In the genomic region with DNA sequence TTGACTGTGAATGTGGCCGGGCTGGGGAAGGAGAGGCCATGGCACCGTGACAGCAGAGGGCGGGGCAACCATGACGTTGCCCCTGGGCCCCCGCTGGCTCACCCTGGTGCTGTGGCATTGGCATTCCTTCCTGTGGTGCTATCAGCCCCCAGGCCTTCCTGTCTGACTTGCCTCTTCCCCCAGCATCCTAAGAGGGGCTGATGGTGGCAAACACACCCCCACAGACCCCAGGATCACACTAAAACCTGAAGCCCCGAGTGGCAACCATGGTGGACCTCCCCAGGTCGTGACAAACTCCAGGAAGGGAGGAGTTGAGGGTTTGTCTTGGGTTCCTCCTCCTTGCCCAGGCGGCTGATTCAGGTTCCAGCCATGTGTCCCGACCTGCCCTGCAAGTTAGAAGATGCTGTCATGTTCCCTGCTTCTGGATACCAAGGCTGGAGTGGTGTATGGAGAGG, we compare ENCODE assay signal across 10 mouse cellular contexts. TPM values are rescaled to one million over a fixed set of nuclear protein-coding genes. Genes with fewer than 3 reads are reported as not detected.
DNase-seq lines count a peak whose midpoint lies in the region; ATAC-seq lines count a peak whose summit lies in the region.
"Had no signal": no experiment of that assay in that cellular context is flagged by ENCODE, and none has a peak within 500 bp of the region (broad histone marks: within the 10 kb centered on the region; RNA-seq: fewer than 3 reads in every experiment).

No protein-coding gene starts in this region.

- H3K4me3 ChIP-seq in midbrain, embryonic 10.5 days: no peak overlapping the region
- no peak overlapping the region for H3K4me3 ChIP-seq in midbrain, embryonic 14.5 days (replicated peaks; ENCODE audit: low read depth, low read length)
- peak overlapping the region; percentile 25 for H3K4me3 ChIP-seq in liver, embryonic 11.5 days (ENCODE audit: low read depth, low read length)

- DNase-seq in CD4-positive, CD25-positive, alpha-beta regulatory T cell, adult 2 months (ENCODE audit: low read depth, low spot score): peak; percentile 26
- DNase-seq in midbrain, embryonic 10.5 days (ENCODE audit: low spot score): no peak
- DNase-seq in midbrain, embryonic 14.5 days: no peak
- peak; percentile 43 for DNase-seq in liver, embryonic 11.5 days (ENCODE audit: low spot score)
- DNase-seq in urinary bladder, adult 2 months (ENCODE audit: low spot score): peak; percentile 57
- no peak for DNase-seq in frontal cortex, postnatal 14 days (ENCODE audit: low spot score in 2 of 2)
- DNase-seq: cerebellum, adult 11 months; right cerebral cortex, adult 18-20 months had no signal

- no peaks in the 10 kb centered on the region for H3K36me3 ChIP-seq in midbrain, embryonic 10.5 days
- H3K36me3 ChIP-seq in midbrain, embryonic 14.5 days (ENCODE audit: control insufficient read depth, insufficient read depth, low read length): no peaks in the 10 kb centered on the region
- H3K36me3 ChIP-seq in liver, embryonic 11.5 days (ENCODE audit: control insufficient read depth, insufficient read depth, low read length): no peaks in the 10 kb centered on the region

- WGBS in midbrain, embryonic 10.5 days: 82% methylated on average over 9 of the region's 9 CpGs
- WGBS in midbrain, embryonic 14.5 days: 78% methylated on average over 9 of the region's 9 CpGs
- 35% methylated on average over 9 of the region's 9 CpGs for WGBS in liver, embryonic 11.5 days

- no peak for ATAC-seq in CD4-positive, CD25-positive, alpha-beta regulatory T cell, adult 4 months
- no peak; the same call in 1 of the 2 replicates for ATAC-seq in midbrain, embryonic 14.5 days (ENCODE audit: low FRiP score, low TSS enrichment)
- ATAC-seq in liver, embryonic 11.5 days (replicated peaks; ENCODE audit: low FRiP score): peak; percentile 65
- no peak for ATAC-seq in cerebellum, adult (ENCODE audit: insufficient number of reproducible peaks, low FRiP score, low TSS enrichment)

- H3K27ac ChIP-seq in midbrain, embryonic 10.5 days (replicated peaks): 0 out of 2 replicates have a peak overlapping the region, but pooled peaks have one; percentile 49
- H3K27ac ChIP-seq in midbrain, embryonic 14.5 days (replicated peaks; ENCODE audit: low read depth, low read length): no peak overlapping the region
- peak overlapping the region; percentile 72 for H3K27ac ChIP-seq in liver, embryonic 11.5 days (ENCODE audit: low read depth, low read length)

- H3K9ac ChIP-seq in midbrain, embryonic 14.5 days (replicated peaks; ENCODE audit: low read length): no peak overlapping the region
- peak overlapping the region; percentile 38; the same call in 1 of the 2 replicates for H3K9ac ChIP-seq in liver, embryonic 11.5 days (ENCODE audit: low read depth, low read length)

- peaks cover 55% of the 10 kb centered on the region for H3K4me1 ChIP-seq in midbrain, embryonic 10.5 days
- H3K4me1 ChIP-seq in midbrain, embryonic 14.5 days (ENCODE audit: control insufficient read depth, insufficient read depth, low read length): no peaks in the 10 kb centered on the region
- H3K4me1 ChIP-seq in liver, embryonic 11.5 days (replicated peaks; ENCODE audit: control insufficient read depth, insufficient read depth, low read length): peaks cover 48% of the 10 kb centered on the region

- H3K9me3 ChIP-seq in midbrain, embryonic 10.5 days (replicated peaks): no peaks in the 10 kb centered on the region
- no peaks in the 10 kb centered on the region for H3K9me3 ChIP-seq in midbrain, embryonic 14.5 days (ENCODE audit: control insufficient read depth, low read length)
- no peaks in the 10 kb centered on the region for H3K9me3 ChIP-seq in liver, embryonic 11.5 days (ENCODE audit: control insufficient read depth, low read length)

- no peak overlapping the region for H3K4me2 ChIP-seq in midbrain, embryonic 14.5 days (ENCODE audit: low read length)
- H3K4me2 ChIP-seq in liver, embryonic 11.5 days: peak overlapping the region; percentile 56

- no peaks in the 10 kb centered on the region for H3K27me3 ChIP-seq in midbrain, embryonic 10.5 days (ENCODE audit: low read depth, poor library complexity, severe bottlenecking)
- H3K27me3 ChIP-seq in midbrain, embryonic 14.5 days (ENCODE audit: control insufficient read depth, insufficient read depth, low read length): no peaks in the 10 kb centered on the region
- no peaks in the 10 kb centered on the region for H3K27me3 ChIP-seq in liver, embryonic 11.5 days (replicated peaks; ENCODE audit: control insufficient read depth, insufficient read depth, low read length)

RNA-seq across cellular contexts. Expression of a gene that starts 3.2 kb away (rescaled TPM):
- polyA plus RNA-seq in CD4-positive, CD25-positive, alpha-beta regulatory T cell, adult 4 months (2017; shearing (Covaris generic)): not detected
- polyA plus RNA-seq in midbrain, embryonic 10.5 days (2016; fragmentation: Nextera tagmentation; extraction: Ambion mirVana): 1.6 and 1.9 TPM in 2 replicates
- polyA plus RNA-seq in midbrain, embryonic 14.5 days (2014; fragmentation: Nextera tagmentation; extraction: Ambion mirVana): 0.66 and 1.4 TPM in 2 replicates
- polyA plus RNA-seq in liver, embryonic 11.5 days (2014; fragmentation: Nextera tagmentation; extraction: Ambion mirVana): 29.4 and 32.5 TPM in 2 replicates
- 34.8 and 49.5 TPM in 2 replicates for polyA plus RNA-seq in urinary bladder, adult 2 months (2012; rRNA removed)

RNA-seq across cellular contexts. Expression of a gene that starts 15.3 kb away (rescaled TPM):
- 1 to 10 TPM; 3.7 to 4.5 TPM for polyA plus RNA-seq in CD4-positive, CD25-positive, alpha-beta regulatory T cell, adult 4 months (2017; shearing (Covaris generic))
- 56.3 and 57.3 TPM in 2 replicates for polyA plus RNA-seq in midbrain, embryonic 10.5 days (2016; fragmentation: Nextera tagmentation; extraction: Ambion mirVana)
- polyA plus RNA-seq in midbrain, embryonic 14.5 days (2014; fragmentation: Nextera tagmentation; extraction: Ambion mirVana): 9.0 and 12.6 TPM in 2 replicates
- 20.3 and 22.0 TPM in 2 replicates for polyA plus RNA-seq in liver, embryonic 11.5 days (2014; fragmentation: Nextera tagmentation; extraction: Ambion mirVana)
- 6.5 and 7.0 TPM in 2 replicates for polyA plus RNA-seq in urinary bladder, adult 2 months (2012; rRNA removed)

RNA-seq across cellular contexts. Expression of a gene that starts 49.5 kb away (rescaled TPM):
- polyA plus RNA-seq in CD4-positive, CD25-positive, alpha-beta regulatory T cell, adult 4 months (2017; shearing (Covaris generic)): 1,000 to 10,000 TPM; 6,591 to 8,533 TPM
- polyA plus RNA-seq in midbrain, embryonic 10.5 days (2016; fragmentation: Nextera tagmentation; extraction: Ambion mirVana): 1,558 and 1,869 TPM in 2 replicates
- 1,221 and 1,292 TPM in 2 replicates for polyA plus RNA-seq in midbrain, embryonic 14.5 days (2014; fragmentation: Nextera tagmentation; extraction: Ambion mirVana)
- polyA plus RNA-seq in liver, embryonic 11.5 days (2014; fragmentation: Nextera tagmentation; extraction: Ambion mirVana): 2,286 and 2,478 TPM in 2 replicates
- polyA plus RNA-seq in urinary bladder, adult 2 months (2012; rRNA removed): 2,458 and 3,073 TPM in 2 replicates

Comparison
In these comparisons a context has a peak if more than half of its experiments do, and no peak if none do; other contexts are left out.
1. DNase-seq: peak in CD4-positive, CD25-positive, alpha-beta regulatory T cell, adult 2 months (single experiment), liver, embryonic 11.5 days (single experiment) and urinary bladder, adult 2 months (single experiment); none in midbrain, embryonic 10.5 days (single experiment), midbrain, embryonic 14.5 days (single experiment) and frontal cortex, postnatal 14 days (0 of 2).
2. RNA of a gene that starts 3.2 kb away (polyA plus RNA-seq): 34.8 to 49.5 TPM in urinary bladder, adult 2 months and 29.4 to 32.5 TPM in liver, embryonic 11.5 days; 1.6 to 1.9 TPM in midbrain, embryonic 10.5 days, 0.66 to 1.4 TPM in midbrain, embryonic 14.5 days and not detected in CD4-positive, CD25-positive, alpha-beta regulatory T cell, adult 4 months; every median in the first group is over 10 times any median in the second.